Mouse (Mus musculus) liver, postnatal 0 days (tissue): ENCODE results near the gene Gpat3.

ENCODE experiments used
- CTCF ChIP-seq: sonication (generic); IDR thresholded peaks from 2 replicates; pipeline ENCODE4 v1.5.1; 2016; ENCODE audit warnings: antibody characterized with exemption, low read depth
- EP300 ChIP-seq: IDR thresholded peaks from 2 replicates; pipeline ENCODE4 v1.6.1; 2016; ENCODE audit warnings: antibody characterized with exemption, low read depth, mild to moderate bottlenecking

GRCm38 (mm10) chr5:100828701-100829100 lies 16.8 kb upstream of the Gpat3 start:
- TF ChIP-seq EP300 (no peak), CTCF (no peak)
